8 mouse cellular contexts compared by ENCODE assay signal in genomic region chr12:104864439-104865165, GRCm38 (mm10). TPM values are rescaled to one million over a fixed set of nuclear protein-coding genes. Genes with fewer than 3 reads are reported as not detected.
DNase-seq lines count a peak whose midpoint lies in the region; ATAC-seq lines count a peak whose summit lies in the region.

Gene Clmn, minus strand, starts transcription at chr12:104865076.

- peak; percentile 73 for ATAC-seq in limb, embryonic 13.5 days (ENCODE audit: low FRiP score, low read depth)

- H3K4me1 ChIP-seq in limb, embryonic 13.5 days: peaks cover 33% of the 10 kb centered on the region

- H3K4me3 ChIP-seq in limb, embryonic 13.5 days: peak within 1 kb of the TSS; percentile 82

- 0 out of 2 replicates have a peak, but pooled peaks cover 3% of the 10 kb centered on the region for H3K9me3 ChIP-seq in limb, embryonic 13.5 days

- peak within 1 kb of the TSS; percentile 90 for H3K9ac ChIP-seq in limb, embryonic 13.5 days

- H3K4me2 ChIP-seq in limb, embryonic 13.5 days (replicated peaks): peak within 1 kb of the TSS; percentile 90

- peak within 1 kb of the TSS; percentile 67 for H3K27ac ChIP-seq in limb, embryonic 13.5 days

- H3K27me3 ChIP-seq in limb, embryonic 13.5 days: no peaks in the 10 kb centered on the region

- no peaks in the 10 kb centered on the region for H3K36me3 ChIP-seq in limb, embryonic 13.5 days

- WGBS in limb, embryonic 13.5 days: under 1% methylated on average over 47 of the region's 80 CpGs

- peak; percentile 15 to 28 for DNase-seq in heart, adult 18-20 months
- no peak for DNase-seq in heart, adult 8-10 months (ENCODE audit: low spot score)
- peak; percentile 52 for DNase-seq in brain, adult 2 months (ENCODE audit: low read depth, low spot score)
- DNase-seq in gastrocnemius, postnatal 10 days: peak; percentile 48
- peak; percentile 67 for DNase-seq in kidney, adult 18-20 months
- DNase-seq in neural tube, embryonic 10.5 days (ENCODE audit: extremely low spot score, low spot score): peak; percentile 57
- DNase-seq in spleen, postnatal 10 days (ENCODE audit: low spot score in 2 of 2): no peak

RNA-seq across cellular contexts. Expression of gene Clmn, which starts in this region (rescaled TPM):
- total RNA-seq in heart, adult 18-20 months (2021): 1 to 10 TPM; 1.9 to 2.9 TPM
- 1 to 10 TPM; 1.8 to 2.4 (median 2.1) TPM for total RNA-seq in heart, adult 8-10 months (2022)
- total RNA-seq in gastrocnemius, postnatal 10 days (2021): 1 to 10 TPM; 4.2 TPM
- 3.1 and 3.8 TPM in 2 replicates for polyA plus RNA-seq in limb, embryonic 13.5 days (2015; fragmentation: Nextera tagmentation; extraction: Ambion mirVana)

Comparison
In these comparisons a context has a peak if more than half of its experiments do, and no peak if none do; other contexts are left out.
1. DNase-seq: peak in heart, adult 18-20 months (2 of 2), brain, adult 2 months (single experiment), gastrocnemius, postnatal 10 days (single experiment), kidney, adult 18-20 months (single experiment) and neural tube, embryonic 10.5 days (single experiment); none in heart, adult 8-10 months (single experiment) and spleen, postnatal 10 days (0 of 2).